Mouse (Mus musculus): ENCODE measurements around the gene Gm10961. TPM values are rescaled to one million over a fixed set of nuclear protein-coding genes. Genes with fewer than 3 reads are reported as not detected.
"Not testable (repeated sequence)": the region's sequence is repeated elsewhere in the genome, so short reads cannot be mapped to it uniquely, and the experiment has no call there.

Gm10961 gene
- polyA plus RNA-seq, 1 experiment from 2014 or later: not detected

DNA sequence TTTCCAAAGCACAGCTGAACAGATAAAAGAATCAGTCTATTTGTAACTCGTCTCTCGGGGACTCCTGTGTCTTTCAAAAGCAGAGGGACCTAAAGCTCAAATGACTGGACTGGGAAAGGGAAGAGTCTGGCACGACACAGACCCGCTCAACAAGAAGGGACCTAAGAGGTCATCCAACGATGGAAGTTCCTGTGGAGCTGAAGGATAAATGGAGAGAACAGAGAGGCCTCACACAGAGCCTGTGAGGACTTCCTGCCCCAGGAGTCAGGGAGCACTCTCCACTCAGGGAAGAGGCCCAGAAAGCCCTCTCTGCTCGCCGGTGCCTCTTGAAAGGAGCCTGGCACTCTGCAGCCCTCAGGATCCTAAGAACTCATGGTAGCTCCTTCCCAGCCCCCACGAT lies 4.7 kb downstream of the Gm10961 start:
- Histone ChIP-seq H3K9ac (ENCODE audit: low read depth, low read length) (no peak overlapping the region), H3K4me3 (ENCODE audit: low read depth, low read length) (no peak overlapping the region), H3K27ac (ENCODE audit: low read depth, low read length) (no peak overlapping the region), H3K4me2 (no peak overlapping the region), H3K4me1 (ENCODE audit: control insufficient read depth, insufficient read depth, low read length) (peaks cover 6% of the 10 kb centered on the region; the same call in 1 of the 2 replicates), H3K27me3 (ENCODE audit: control insufficient read depth, insufficient read depth, low read length) (no peaks in the 10 kb centered on the region), H3K9me3 (replicated peaks; ENCODE audit: control insufficient read depth, low read length) (no peaks in the 10 kb centered on the region), H3K36me3 (ENCODE audit: control insufficient read depth, insufficient read depth, low read length) (no peaks in the 10 kb centered on the region)
- ATAC-seq (replicated peaks; ENCODE audit: insufficient number of reproducible peaks, low FRiP score, low TSS enrichment): no peak
- WGBS (ENCODE audit: insufficient replicate concordance): 40% methylated on average over 8 of the region's 8 CpGs

DNA sequence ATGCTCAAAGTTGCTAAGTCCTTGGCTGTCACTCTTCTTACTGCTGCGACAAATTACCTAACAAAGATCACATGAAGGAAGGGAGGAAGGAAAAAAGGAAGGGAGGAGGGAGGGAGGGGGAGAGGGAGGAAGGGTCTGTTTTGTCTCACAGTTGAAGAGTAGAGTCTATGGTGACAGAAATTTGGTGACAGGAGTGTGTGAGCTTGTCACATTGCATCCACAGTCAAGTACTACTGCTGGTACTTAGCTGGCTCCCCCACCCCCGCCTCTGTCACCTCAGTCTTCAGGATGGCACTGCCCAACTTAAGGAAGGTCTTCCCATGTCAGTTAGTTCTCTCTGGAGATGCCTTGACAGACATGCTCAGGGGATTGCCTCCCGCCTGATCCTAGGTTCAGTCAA lies 5.1 kb downstream of the Gm10961 start:
- Histone ChIP-seq H3K27ac (ENCODE audit: low read depth, low read length) (no peak overlapping the region), H3K27me3 (ENCODE audit: control insufficient read depth, insufficient read depth, low read length) (no peaks in the 10 kb centered on the region), H3K9ac (ENCODE audit: low read depth, low read length) (no peak overlapping the region), H3K4me2 (no peak overlapping the region), H3K4me1 (ENCODE audit: control insufficient read depth, insufficient read depth, low read length) (peaks cover 6% of the 10 kb centered on the region; the same call in 1 of the 2 replicates), H3K36me3 (ENCODE audit: control insufficient read depth, insufficient read depth, low read length) (no peaks in the 10 kb centered on the region), H3K9me3 (replicated peaks; ENCODE audit: control insufficient read depth, low read length) (no peaks in the 10 kb centered on the region), H3K4me3 (ENCODE audit: low read depth, low read length) (no peak overlapping the region)
- ATAC-seq (replicated peaks; ENCODE audit: insufficient number of reproducible peaks, low FRiP score, low TSS enrichment): no peak
- WGBS (ENCODE audit: insufficient replicate concordance): 60% methylated on average over 3 of the region's 3 CpGs

DNA sequence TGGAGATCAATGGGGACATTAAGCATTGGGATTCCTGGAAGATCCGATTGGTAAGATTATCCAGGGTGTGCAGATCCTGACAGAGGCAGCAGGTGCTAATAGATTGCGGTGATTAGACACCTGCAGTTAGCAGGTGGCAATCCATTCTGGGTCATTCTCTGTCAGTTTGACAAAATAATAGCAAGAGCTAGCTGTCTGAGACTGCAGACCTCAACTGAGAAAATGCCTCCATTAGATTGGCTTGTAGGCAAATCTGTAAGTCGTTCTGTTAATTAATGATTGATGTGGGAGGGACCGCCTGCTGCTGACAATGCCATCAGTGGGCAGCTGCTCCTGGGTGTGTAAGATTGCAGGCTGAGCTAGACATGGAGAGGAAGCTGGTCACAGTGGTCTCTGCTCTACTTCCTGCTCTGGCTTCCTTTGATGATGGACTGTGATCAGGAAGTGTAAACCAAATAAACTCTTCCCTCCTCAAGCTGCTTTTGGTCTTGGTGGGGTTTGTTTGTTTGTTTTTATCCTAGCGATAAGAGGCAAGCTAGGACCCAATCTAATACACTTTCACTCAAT lies 6.6 kb downstream of the Gm10961 start:
- H3K4me1 ChIP-seq (ENCODE audit: control insufficient read depth, insufficient read depth, low read length): peaks cover 6% of the 10 kb centered on the region; the same call in 1 of the 2 replicates
- H3K27me3 ChIP-seq (ENCODE audit: control insufficient read depth, insufficient read depth, low read length): no peaks in the 10 kb centered on the region
- no peak overlapping the region for H3K27ac ChIP-seq (ENCODE audit: low read depth, low read length)
- no peak overlapping the region for H3K9ac ChIP-seq (ENCODE audit: low read depth, low read length)
- H3K36me3 ChIP-seq (ENCODE audit: control insufficient read depth, insufficient read depth, low read length): no peaks in the 10 kb centered on the region
- H3K4me2 ChIP-seq: no peak overlapping the region
- no peaks in the 10 kb centered on the region for H3K9me3 ChIP-seq (replicated peaks; ENCODE audit: control insufficient read depth, low read length)
- H3K4me3 ChIP-seq (ENCODE audit: low read depth, low read length): no peak overlapping the region
- WGBS (ENCODE audit: insufficient replicate concordance): 60% methylated on average over 5 of the region's 5 CpGs
- no peak for ATAC-seq (replicated peaks; ENCODE audit: insufficient number of reproducible peaks, low FRiP score, low TSS enrichment)

DNA sequence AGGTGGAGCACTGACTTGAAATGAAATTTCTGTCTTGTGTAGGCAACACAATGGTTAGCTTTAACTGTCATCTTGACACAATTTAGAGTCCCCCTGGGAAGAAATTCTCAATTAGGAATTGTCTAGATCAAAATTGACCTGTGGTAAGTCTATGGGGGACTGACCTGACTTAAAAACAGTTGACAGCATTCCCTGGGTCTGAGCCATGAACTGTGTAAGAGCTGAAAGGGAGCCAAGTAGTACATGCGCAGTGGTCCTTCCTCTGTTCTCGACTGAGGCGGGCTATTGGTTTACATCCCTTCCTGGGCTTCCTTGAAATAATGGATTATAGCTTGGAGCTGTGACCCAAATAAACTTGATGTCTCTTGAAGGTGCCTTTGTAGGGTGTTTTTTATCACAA lies 15.8 kb downstream of the Gm10961 start:
- Histone ChIP-seq H3K9ac (ENCODE audit: low read depth, low read length) (no peak overlapping the region), H3K36me3 (ENCODE audit: control insufficient read depth, insufficient read depth, low read length) (no peaks in the 10 kb centered on the region), H3K4me1 (ENCODE audit: control insufficient read depth, insufficient read depth, low read length) (no peaks in the 10 kb centered on the region), H3K4me2 (no peak overlapping the region), H3K4me3 (ENCODE audit: low read depth, low read length) (no peak overlapping the region), H3K9me3 (replicated peaks; ENCODE audit: control insufficient read depth, low read length) (no peaks in the 10 kb centered on the region), H3K27me3 (ENCODE audit: control insufficient read depth, insufficient read depth, low read length) (no peaks in the 10 kb centered on the region), H3K27ac (ENCODE audit: low read depth, low read length) (no peak overlapping the region)
- 99% methylated on average over 3 of the region's 3 CpGs for WGBS (ENCODE audit: insufficient replicate concordance)
- no peak for ATAC-seq (replicated peaks; ENCODE audit: insufficient number of reproducible peaks, low FRiP score, low TSS enrichment)

DNA sequence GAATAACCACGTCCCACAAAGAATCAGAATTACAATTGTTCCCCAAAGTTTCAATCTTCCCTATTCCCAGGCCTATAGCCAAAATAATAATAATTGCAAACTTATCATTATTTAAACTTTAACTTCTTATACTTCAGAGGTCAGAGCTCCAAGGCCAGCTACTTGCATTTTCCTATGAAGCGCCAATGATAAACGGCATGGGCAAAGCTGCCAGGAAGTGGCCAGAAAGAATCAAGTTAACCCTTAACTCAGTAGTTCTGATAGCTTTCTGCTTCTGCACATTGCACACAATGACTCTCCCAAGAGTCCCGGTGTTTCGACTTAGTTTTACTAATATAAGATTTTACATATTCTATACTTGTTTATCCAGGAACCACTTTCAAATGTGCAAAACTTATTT lies 19.2 kb downstream of the Gm10961 start:
- not testable (repeated sequence) for H3K4me2 ChIP-seq; H3K27ac ChIP-seq (ENCODE audit: low read depth, low read length); H3K4me1 ChIP-seq (ENCODE audit: control insufficient read depth, insufficient read depth, low read length); H3K4me3 ChIP-seq (ENCODE audit: low read depth, low read length); H3K36me3 ChIP-seq (ENCODE audit: control insufficient read depth, insufficient read depth, low read length); H3K9ac ChIP-seq (ENCODE audit: low read depth, low read length); H3K27me3 ChIP-seq (ENCODE audit: control insufficient read depth, insufficient read depth, low read length); ATAC-seq (replicated peaks; ENCODE audit: insufficient number of reproducible peaks, low FRiP score, low TSS enrichment); H3K9me3 ChIP-seq (replicated peaks; ENCODE audit: control insufficient read depth, low read length)
- 67% methylated on average over 5 of the region's 5 CpGs for WGBS (ENCODE audit: insufficient replicate concordance)

DNA sequence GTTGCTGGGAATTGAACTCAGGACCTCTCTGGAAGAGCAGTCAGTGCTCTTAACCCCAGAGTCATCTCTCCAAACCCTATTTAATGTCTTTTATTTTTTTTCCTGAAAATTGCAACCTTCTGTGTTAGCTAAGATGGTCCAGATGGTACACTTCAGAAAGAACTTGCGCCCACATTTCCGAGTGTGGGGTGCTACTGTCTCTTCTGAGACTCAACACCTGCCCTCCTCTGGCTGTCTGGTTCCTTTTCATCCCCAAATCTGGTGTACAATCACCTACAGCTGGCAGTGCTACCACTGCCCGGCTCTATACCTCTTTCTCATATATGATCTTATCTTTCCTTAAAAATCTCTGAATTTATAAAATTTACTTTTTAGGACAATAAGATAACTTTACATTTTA lies 21.8 kb downstream of the Gm10961 start:
- Histone ChIP-seq H3K9me3 (replicated peaks; ENCODE audit: control insufficient read depth, low read length) (no peaks in the 10 kb centered on the region), H3K27ac (ENCODE audit: low read depth, low read length) (no peak overlapping the region), H3K27me3 (ENCODE audit: control insufficient read depth, insufficient read depth, low read length) (no peaks in the 10 kb centered on the region), H3K4me3 (ENCODE audit: low read depth, low read length) (no peak overlapping the region), H3K36me3 (ENCODE audit: control insufficient read depth, insufficient read depth, low read length) (no peaks in the 10 kb centered on the region), H3K4me1 (ENCODE audit: control insufficient read depth, insufficient read depth, low read length) (no peaks in the 10 kb centered on the region), H3K4me2 (no peak overlapping the region), H3K9ac (ENCODE audit: low read depth, low read length) (no peak overlapping the region)
- no peak for ATAC-seq (replicated peaks; ENCODE audit: insufficient number of reproducible peaks, low FRiP score, low TSS enrichment)
- WGBS (ENCODE audit: insufficient replicate concordance): 87% methylated on average over 3 of the region's 3 CpGs

DNA sequence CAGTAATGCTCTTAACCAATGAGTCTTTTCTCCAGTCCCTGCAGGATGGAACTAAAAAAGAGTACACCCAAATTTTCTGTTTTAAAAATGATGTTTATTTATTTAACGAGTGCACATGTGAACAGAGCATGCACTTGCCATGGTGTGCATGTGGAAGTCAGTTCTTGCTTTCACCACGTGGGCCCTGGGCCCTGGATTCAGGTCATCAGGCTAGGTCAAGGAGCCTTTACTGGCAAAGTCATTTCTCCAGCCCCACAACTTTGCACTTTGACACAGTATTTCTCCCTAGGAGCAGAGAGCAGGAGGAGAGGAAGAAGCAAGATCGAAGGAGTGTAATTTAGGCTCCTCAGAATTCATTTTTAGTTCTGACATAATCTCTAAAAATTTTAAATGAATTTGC lies 23.7 kb downstream of the Gm10961 start:
- no peak overlapping the region for H3K4me3 ChIP-seq (ENCODE audit: low read depth, low read length)
- ATAC-seq (replicated peaks; ENCODE audit: insufficient number of reproducible peaks, low FRiP score, low TSS enrichment): no peak
- WGBS (ENCODE audit: insufficient replicate concordance): 80% methylated on average over 3 of the region's 3 CpGs

DNA sequence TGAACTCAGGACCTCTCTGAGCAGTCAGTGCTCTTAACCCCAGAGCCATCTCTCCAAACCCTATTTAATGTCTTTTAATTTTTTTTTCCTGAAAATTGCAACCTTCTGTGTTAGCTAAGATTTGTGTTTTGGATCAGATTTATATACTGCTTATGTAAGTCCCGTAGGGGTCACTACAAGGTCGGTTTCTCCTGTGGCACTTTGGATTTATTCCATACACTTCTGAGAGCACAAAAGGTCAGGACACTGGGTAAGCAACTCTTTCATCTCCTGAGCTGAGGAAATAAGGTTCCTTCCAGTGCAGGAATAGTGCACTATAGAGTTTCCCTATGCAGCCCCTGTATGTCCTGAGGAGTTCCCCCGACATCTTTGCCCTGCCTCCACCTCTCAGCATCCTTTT lies 24.4 kb downstream of the Gm10961 start:
- WGBS (ENCODE audit: insufficient replicate concordance): 75% methylated on average over 3 of the region's 3 CpGs

More for the DNA sequence above, 23.7 kb downstream of the Gm10961 start:
- Histone ChIP-seq H3K27ac (ENCODE audit: low read depth, low read length) (no peak overlapping the region), H3K27me3 (ENCODE audit: control insufficient read depth, insufficient read depth, low read length) (no peaks in the 10 kb centered on the region), H3K4me1 (ENCODE audit: control insufficient read depth, insufficient read depth, low read length) (no peaks in the 10 kb centered on the region), H3K4me2 (no peak overlapping the region), H3K36me3 (ENCODE audit: control insufficient read depth, insufficient read depth, low read length) (0 out of 2 replicates have a peak, but pooled peaks cover 2% of the 10 kb centered on the region), H3K9me3 (replicated peaks; ENCODE audit: control insufficient read depth, low read length) (no peaks in the 10 kb centered on the region), H3K9ac (ENCODE audit: low read depth, low read length) (no peak overlapping the region)

DNA sequence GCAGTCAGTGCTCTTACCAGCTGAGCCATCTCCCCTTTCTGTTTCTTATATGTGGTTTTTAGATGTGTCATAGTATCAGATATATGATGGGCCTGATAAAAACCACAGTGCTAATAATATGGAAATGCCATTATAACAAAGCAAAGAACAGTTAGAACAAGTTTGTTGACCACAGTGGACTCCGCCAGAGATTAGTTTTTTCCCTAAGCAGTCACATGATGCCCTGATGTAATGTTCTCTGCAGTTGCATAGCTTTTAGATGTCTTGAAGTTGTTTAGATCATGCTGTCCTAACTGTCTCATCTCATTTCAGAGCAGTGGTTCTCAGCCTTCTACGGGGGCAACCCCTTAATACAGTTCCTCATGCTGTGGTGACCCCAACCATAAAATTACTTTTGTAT lies 25.0 kb downstream of the Gm10961 start:
- no peak overlapping the region for H3K4me3 ChIP-seq (ENCODE audit: low read depth, low read length)
- H3K4me1 ChIP-seq (ENCODE audit: control insufficient read depth, insufficient read depth, low read length): no peaks in the 10 kb centered on the region
- 95% methylated on average over 2 of the region's 2 CpGs for WGBS (ENCODE audit: insufficient replicate concordance)
- H3K9ac ChIP-seq (ENCODE audit: low read depth, low read length): no peak overlapping the region
- no peak overlapping the region for H3K27ac ChIP-seq (ENCODE audit: low read depth, low read length)
- H3K27me3 ChIP-seq (ENCODE audit: control insufficient read depth, insufficient read depth, low read length): no peaks in the 10 kb centered on the region
- H3K36me3 ChIP-seq (ENCODE audit: control insufficient read depth, insufficient read depth, low read length): peaks cover 9% of the 10 kb centered on the region; the same call in 1 of the 2 replicates
- H3K9me3 ChIP-seq (replicated peaks; ENCODE audit: control insufficient read depth, low read length): no peaks in the 10 kb centered on the region
- H3K4me2 ChIP-seq: no peak overlapping the region
- ATAC-seq (replicated peaks; ENCODE audit: insufficient number of reproducible peaks, low FRiP score, low TSS enrichment): no peak

More for the DNA sequence above, 24.4 kb downstream of the Gm10961 start:
- Histone ChIP-seq H3K9ac (ENCODE audit: low read depth, low read length) (no peak overlapping the region), H3K4me2 (no peak overlapping the region), H3K27ac (ENCODE audit: low read depth, low read length) (no peak overlapping the region), H3K27me3 (ENCODE audit: control insufficient read depth, insufficient read depth, low read length) (no peaks in the 10 kb centered on the region), H3K36me3 (ENCODE audit: control insufficient read depth, insufficient read depth, low read length) (peaks cover 5% of the 10 kb centered on the region; the same call in 1 of the 2 replicates), H3K4me3 (ENCODE audit: low read depth, low read length) (no peak overlapping the region), H3K9me3 (replicated peaks; ENCODE audit: control insufficient read depth, low read length) (no peaks in the 10 kb centered on the region), H3K4me1 (ENCODE audit: control insufficient read depth, insufficient read depth, low read length) (no peaks in the 10 kb centered on the region)
- ATAC-seq (replicated peaks; ENCODE audit: insufficient number of reproducible peaks, low FRiP score, low TSS enrichment): no peak
